19 mouse cellular contexts compared by ENCODE assay signal in the genomic region with DNA sequence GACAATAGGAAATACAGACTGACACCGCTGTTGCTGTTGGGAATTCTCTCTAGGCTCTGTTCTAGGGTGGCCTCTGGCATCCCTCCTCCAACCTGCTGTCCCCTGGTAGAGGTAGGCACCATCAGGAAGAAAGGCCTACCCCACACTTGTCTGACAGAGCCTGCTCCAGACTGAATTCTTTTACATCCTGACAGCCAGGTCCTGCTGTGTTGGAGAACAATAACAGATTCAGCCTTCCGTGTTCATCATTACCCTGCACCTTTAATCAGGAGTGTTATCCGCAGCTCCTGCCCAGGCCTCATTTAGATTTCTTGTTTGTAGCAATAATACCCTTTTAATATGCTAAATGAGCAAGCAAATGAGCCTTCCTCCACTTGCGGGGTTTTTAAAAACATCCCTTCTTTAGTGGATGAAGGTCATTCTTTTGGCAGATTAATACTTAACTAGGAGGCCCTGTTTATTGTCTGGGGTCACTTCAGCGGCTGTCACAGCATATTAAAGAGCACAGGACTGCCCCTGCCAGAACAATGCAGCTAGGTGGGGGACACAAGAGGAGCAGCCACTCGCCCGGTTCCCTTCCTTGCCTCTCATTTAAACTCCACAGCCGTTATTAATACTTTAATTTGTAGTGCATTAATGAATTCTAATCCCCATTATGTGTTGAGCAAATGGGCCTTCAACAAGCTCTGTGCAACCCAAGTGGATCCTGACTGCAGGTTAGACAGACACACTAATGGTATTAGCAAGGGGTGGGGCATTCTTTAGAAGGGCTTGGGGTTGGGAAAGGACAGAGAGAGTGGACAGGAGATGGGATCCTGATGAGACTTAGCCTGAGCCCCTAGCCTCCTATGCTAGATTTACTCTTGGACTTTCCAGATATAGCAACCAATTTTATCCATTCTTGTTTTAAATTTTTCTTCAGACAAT. TPM values are rescaled to one million over a fixed set of nuclear protein-coding genes. Genes with fewer than 3 reads are reported as not detected.
DNase-seq lines count a peak whose midpoint lies in the region; ATAC-seq and TF ChIP-seq lines count a peak whose summit lies in the region.
"Had no signal": no experiment of that assay in that cellular context is flagged by ENCODE, and none has a peak within 500 bp of the region (broad histone marks: within the 10 kb centered on the region; RNA-seq: fewer than 3 reads in every experiment).

No protein-coding gene starts in this region.

- no peaks in the 10 kb centered on the region for H3K4me1 ChIP-seq in embryonic facial prominence, embryonic 14.5 days (ENCODE audit: control insufficient read depth, insufficient read depth, low read length)
- 0 out of 2 replicates have a peak, but pooled peaks cover 8% of the 10 kb centered on the region for H3K4me1 ChIP-seq in embryonic facial prominence, embryonic 10.5 days
- H3K4me1 ChIP-seq in midbrain, embryonic 10.5 days: peaks cover 21% of the 10 kb centered on the region
- H3K4me1 ChIP-seq in midbrain, embryonic 16.5 days (ENCODE audit: control insufficient read depth, insufficient read depth, low read length): peaks cover 3% of the 10 kb centered on the region; the same call in 1 of the 2 replicates
- H3K4me1 ChIP-seq in hindbrain, embryonic 13.5 days (replicated peaks): peaks cover 10% of the 10 kb centered on the region
- H3K4me1 ChIP-seq: embryonic facial prominence, embryonic 15.5 days had no signal

- no peaks in the 10 kb centered on the region for H3K9me3 ChIP-seq in embryonic facial prominence, embryonic 14.5 days (ENCODE audit: control insufficient read depth, low read length)
- no peaks in the 10 kb centered on the region for H3K9me3 ChIP-seq in embryonic facial prominence, embryonic 10.5 days
- H3K9me3 ChIP-seq in midbrain, embryonic 10.5 days (replicated peaks): no peaks in the 10 kb centered on the region
- H3K9me3 ChIP-seq in midbrain, embryonic 16.5 days (replicated peaks; ENCODE audit: control insufficient read depth, low read length, poor library complexity, severe bottlenecking): no peaks in the 10 kb centered on the region
- no peaks in the 10 kb centered on the region for H3K9me3 ChIP-seq in hindbrain, embryonic 13.5 days
- H3K9me3 ChIP-seq: embryonic facial prominence, embryonic 15.5 days; G1E; midbrain, embryonic 12.5 days had no signal

- no peak for TF ChIP-seq CTCF in layer of hippocampus, adult 2 months (conservative IDR thresholded peaks at IDR 0.05)

- no peaks in the 10 kb centered on the region for H3K27me3 ChIP-seq in embryonic facial prominence, embryonic 14.5 days (replicated peaks; ENCODE audit: control insufficient read depth, insufficient read depth, low read length)
- peaks cover 38% of the 10 kb centered on the region for H3K27me3 ChIP-seq in embryonic facial prominence, embryonic 10.5 days (replicated peaks; ENCODE audit: low read depth, poor library complexity, severe bottlenecking)
- peaks cover 91% of the 10 kb centered on the region for H3K27me3 ChIP-seq in midbrain, embryonic 10.5 days (ENCODE audit: low read depth, poor library complexity, severe bottlenecking)
- H3K27me3 ChIP-seq in midbrain, embryonic 16.5 days (ENCODE audit: control insufficient read depth, insufficient read depth, low read depth, low read length): no peaks in the 10 kb centered on the region
- peaks cover 30% of the 10 kb centered on the region for H3K27me3 ChIP-seq in hindbrain, embryonic 13.5 days

- H3K4me2 ChIP-seq in embryonic facial prominence, embryonic 14.5 days (ENCODE audit: low read depth, low read length): no peak overlapping the region
- no peak overlapping the region for H3K4me2 ChIP-seq in midbrain, embryonic 16.5 days (ENCODE audit: low read length)
- H3K4me2 ChIP-seq in hindbrain, embryonic 13.5 days: no peak overlapping the region
- H3K4me2 ChIP-seq: embryonic facial prominence, embryonic 15.5 days; midbrain, embryonic 12.5 days had no signal

- DNase-seq in embryonic facial prominence, embryonic 14.5 days (ENCODE audit: low spot score): peak; percentile 44
- DNase-seq in embryonic facial prominence, embryonic 10.5 days (ENCODE audit: low spot score): no peak
- peak; percentile 17 for DNase-seq in midbrain, embryonic 10.5 days (ENCODE audit: low spot score)
- DNase-seq in layer of hippocampus, adult 2 months (ENCODE audit: low spot score in 2 of 2): no peak
- DNase-seq in cerebellum, adult 9-11 months: no peak
- DNase-seq: cerebellum, postnatal 36 days; gastrocnemius, postnatal 10 days; kidney, adult 18-20 months; kidney, postnatal 4 days; lung, adult 18-20 months; right cerebral cortex, postnatal 25 days had no signal

- H3K36me3 ChIP-seq in embryonic facial prominence, embryonic 14.5 days (ENCODE audit: control insufficient read depth, insufficient read depth, low read length): no peaks in the 10 kb centered on the region
- no peaks in the 10 kb centered on the region for H3K36me3 ChIP-seq in embryonic facial prominence, embryonic 10.5 days (replicated peaks)
- no peaks in the 10 kb centered on the region for H3K36me3 ChIP-seq in midbrain, embryonic 10.5 days
- H3K36me3 ChIP-seq in midbrain, embryonic 16.5 days (ENCODE audit: control insufficient read depth, insufficient read depth, low read length): no peaks in the 10 kb centered on the region
- H3K36me3 ChIP-seq in hindbrain, embryonic 13.5 days: no peaks in the 10 kb centered on the region
- H3K36me3 ChIP-seq: embryonic facial prominence, embryonic 15.5 days; G1E; midbrain, embryonic 12.5 days had no signal

- H3K4me3 ChIP-seq in embryonic facial prominence, embryonic 14.5 days (ENCODE audit: low read depth, low read length): no peak overlapping the region
- H3K4me3 ChIP-seq in embryonic facial prominence, embryonic 10.5 days: no peak overlapping the region
- no peak overlapping the region for H3K4me3 ChIP-seq in midbrain, embryonic 10.5 days
- H3K4me3 ChIP-seq in midbrain, embryonic 16.5 days (ENCODE audit: low read depth, low read length): no peak overlapping the region
- H3K4me3 ChIP-seq in hindbrain, embryonic 13.5 days: no peak overlapping the region
- H3K4me3 ChIP-seq in layer of hippocampus, adult 2 months: no peak overlapping the region
- H3K4me3 ChIP-seq: embryonic facial prominence, embryonic 15.5 days; midbrain, embryonic 12.5 days had no signal

- no peak overlapping the region for H3K27ac ChIP-seq in embryonic facial prominence, embryonic 14.5 days (replicated peaks; ENCODE audit: low read depth, low read length)
- H3K27ac ChIP-seq in embryonic facial prominence, embryonic 10.5 days (replicated peaks): no peak overlapping the region
- H3K27ac ChIP-seq in midbrain, embryonic 10.5 days (replicated peaks): no peak overlapping the region
- no peak overlapping the region for H3K27ac ChIP-seq in midbrain, embryonic 16.5 days (ENCODE audit: low read length)
- H3K27ac ChIP-seq in hindbrain, embryonic 13.5 days: peak overlapping the region; percentile 75
- H3K27ac ChIP-seq in layer of hippocampus, adult 2 months: no peak overlapping the region
- H3K27ac ChIP-seq: embryonic facial prominence, embryonic 15.5 days; midbrain, embryonic 12.5 days; stomach, postnatal 0 days had no signal

- WGBS in embryonic facial prominence, embryonic 14.5 days: 27% methylated on average over 8 of the region's 8 CpGs
- WGBS in embryonic facial prominence, embryonic 10.5 days: 23% methylated on average over 8 of the region's 8 CpGs
- 10% methylated on average over 8 of the region's 8 CpGs for WGBS in midbrain, embryonic 10.5 days
- 10% methylated on average over 8 of the region's 8 CpGs for WGBS in midbrain, embryonic 16.5 days
- WGBS in hindbrain, embryonic 13.5 days: 15% methylated on average over 8 of the region's 8 CpGs

- H3K9ac ChIP-seq in embryonic facial prominence, embryonic 14.5 days (ENCODE audit: low read depth, low read length): no peak overlapping the region
- H3K9ac ChIP-seq in midbrain, embryonic 16.5 days (ENCODE audit: low read depth, low read length): no peak overlapping the region
- H3K9ac ChIP-seq in hindbrain, embryonic 13.5 days: no peak overlapping the region
- H3K9ac ChIP-seq: embryonic facial prominence, embryonic 15.5 days; midbrain, embryonic 12.5 days had no signal

- peak; percentile 57; the same call in 1 of the 2 replicates for ATAC-seq in embryonic facial prominence, embryonic 14.5 days (ENCODE audit: low read depth)
- no peak for ATAC-seq in midbrain, embryonic 16.5 days
- ATAC-seq in hindbrain, embryonic 13.5 days (ENCODE audit: low FRiP score): no peak
- ATAC-seq in megakaryocyte-erythroid progenitor cell, adult 5-6 weeks (replicated peaks; ENCODE audit: low FRiP score, low TSS enrichment, poor library complexity, severe bottlenecking): no peak
- ATAC-seq: CD4-positive, CD25-positive, alpha-beta regulatory T cell, adult 4 months had no signal

RNA-seq across cellular contexts. Expression of a gene that starts 21.1 kb away (rescaled TPM):
- 7.4 and 8.1 TPM in 2 replicates for polyA plus RNA-seq in embryonic facial prominence, embryonic 14.5 days (2014; fragmentation: Nextera tagmentation; extraction: Ambion mirVana)
- 4.1 and 5.9 TPM in 2 replicates for polyA plus RNA-seq in embryonic facial prominence, embryonic 10.5 days (2016; fragmentation: Nextera tagmentation; extraction: Ambion mirVana)
- 5.3 and 6.2 TPM in 2 replicates for polyA plus RNA-seq in midbrain, embryonic 10.5 days (2016; fragmentation: Nextera tagmentation; extraction: Ambion mirVana)
- 7.7 and 9.0 TPM in 2 replicates for polyA plus RNA-seq in midbrain, embryonic 16.5 days (2015; fragmentation: Nextera tagmentation; extraction: Ambion mirVana)
- polyA plus RNA-seq in hindbrain, embryonic 13.5 days (2015; fragmentation: Nextera tagmentation; extraction: Ambion mirVana): 7.3 and 7.7 TPM in 2 replicates
- total RNA-seq in megakaryocyte-erythroid progenitor cell, adult 5-6 weeks (2014; fragmentation: Nextera tagmentation): 17.6 and 22.7 TPM in 2 replicates
- total RNA-seq in megakaryocyte-erythroid progenitor cell, adult 5-6 weeks (2017): 11.2 and 13.5 TPM in 2 replicates
- 1 to 10 TPM; 8.3 TPM for total RNA-seq in layer of hippocampus, adult 2 months (2021)

Comparison
In these comparisons a context has a peak if more than half of its experiments do, and no peak if none do; other contexts are left out.
1. DNase-seq: peak in embryonic facial prominence, embryonic 14.5 days (single experiment) and midbrain, embryonic 10.5 days (single experiment); none in embryonic facial prominence, embryonic 10.5 days (single experiment), layer of hippocampus, adult 2 months (0 of 2) and cerebellum, adult 9-11 months (single experiment).